Mouse (Mus musculus) liver, postnatal 0 days (tissue): ENCODE results near the gene Olfr1370. TPM values are rescaled to one million over a fixed set of nuclear protein-coding genes. Genes with fewer than 3 reads are reported as not detected.
"Not testable (repeated sequence)": the region's sequence is repeated elsewhere in the genome, so short reads cannot be mapped to it uniquely, and the experiment has no call there.

Experiments
- ATAC-seq: fragments of 200-750 bp; cut with Nextera tagmentation; 2 replicates; pipeline ENCODE4 v1.8.0; 2017; ENCODE audit warnings: mild to moderate bottlenecking, moderate library complexity
- DNase-seq: peaks from one replicate; pipeline ENCODE4 v3.0.0-alpha.2; 2016
- H3K27ac ChIP-seq: fragments of 300-500 bp; sonication (generic); 2 replicates; pipeline ENCODE4 v1.5.1; 2014; ENCODE audit warnings: antibody characterized with exemption, moderate library complexity, mild to moderate bottlenecking, low read depth
- H3K27me3 ChIP-seq: fragments of 300-500 bp; sonication (generic); 2 replicates; pipeline ENCODE4 v1.6.1; 2014; ENCODE audit warnings: low read length, control low read depth, mixed read lengths; ENCODE audit not compliant: insufficient read depth
- H3K36me3 ChIP-seq: fragments of 300-500 bp; sonication (generic); replicated peaks from 2 replicates; pipeline ENCODE4 v1.6.1; 2014; ENCODE audit warnings: mild to moderate bottlenecking, control low read depth, low read length, moderate library complexity, mixed read lengths; ENCODE audit not compliant: insufficient read depth
- H3K4me1 ChIP-seq: fragments of 300-500 bp; sonication (generic); 2 replicates; pipeline ENCODE4 v1.6.1; 2014; ENCODE audit warnings: antibody characterized with exemption, mild to moderate bottlenecking, control low read depth; ENCODE audit not compliant: insufficient read depth
- H3K4me2 ChIP-seq: fragments of 300-500 bp; sonication (generic); 2 replicates; pipeline ENCODE4 v1.6.1; 2014; ENCODE audit warnings: low read depth, mild to moderate bottlenecking, low read length, moderate library complexity, mixed read lengths
- H3K4me3 ChIP-seq: fragments of 300-500 bp; sonication (generic); 2 replicates; pipeline ENCODE4 v1.5.1; 2014; ENCODE audit warnings: low read depth, low read length
- H3K9ac ChIP-seq: fragments of 300-500 bp; sonication (generic); replicated peaks from 2 replicates; pipeline ENCODE4 v1.6.1; 2014; ENCODE audit warnings: mild to moderate bottlenecking, moderate library complexity
- H3K9me3 ChIP-seq: fragments of 300-500 bp; sonication (generic); 2 replicates; pipeline ENCODE4 v1.6.1; 2016; ENCODE audit warnings: mild to moderate bottlenecking, control low read depth, low read length, mixed read lengths
- CTCF ChIP-seq: sonication (generic); IDR thresholded peaks from 2 replicates; pipeline ENCODE4 v1.5.1; 2016; ENCODE audit warnings: antibody characterized with exemption, low read depth
- EP300 ChIP-seq: IDR thresholded peaks from 2 replicates; pipeline ENCODE4 v1.6.1; 2016; ENCODE audit warnings: antibody characterized with exemption, low read depth, mild to moderate bottlenecking
- WGBS: fragments of 180-500 bp; shearing (Covaris S2); extraction: QIAGEN DNeasy Blood & Tissue Kit; methylation state at CpG from one replicate; pipeline ENCODE4 v1.1.7; 2014; ENCODE audit not compliant: insufficient replicate concordance; 5-methylcytosine and 5-hydroxymethylcytosine counted together
- polyA plus RNA-seq: library from polyadenylated mRNA; unstranded; fragments of >200 nt; fragmentation: Nextera tagmentation; extraction: Ambion mirVana; gene quantifications from 2 replicates; pipeline ENCODE4 v1.2.1, GENCODE M21; 2015

Olfr1370 gene
- not detected in 2 replicates for polyA plus RNA-seq

DNA sequence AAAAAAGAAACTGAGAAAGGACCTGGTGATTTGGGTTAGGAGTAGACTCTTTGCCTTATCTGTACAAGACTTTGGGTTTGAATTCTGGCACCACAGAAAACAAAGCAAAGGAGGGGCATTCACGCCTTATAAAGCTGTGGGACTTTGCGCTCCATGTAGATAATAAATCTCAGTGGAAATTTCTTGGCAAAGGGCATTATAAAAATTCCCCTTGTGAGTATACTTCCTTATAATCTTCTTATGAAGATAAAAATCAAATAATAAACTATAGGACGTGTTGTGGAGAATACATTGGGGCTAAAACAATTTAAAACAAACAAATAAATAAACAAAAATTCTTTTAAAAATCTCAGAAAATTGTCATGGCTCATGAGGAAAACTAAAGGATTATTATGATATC, at the start of gene Olfr1370:
Gene Olfr1370 (minus strand): TSS at position 101 of the 400 bp plus-strand sequence.
- Histone ChIP-seq H3K4me2 (no peak within 1 kb of the TSS), H3K36me3 (no peaks in the 10 kb centered on the region), H3K27ac (no peak within 1 kb of the TSS), H3K27me3 (no peaks in the 10 kb centered on the region), H3K9ac (no peak within 1 kb of the TSS), H3K4me1 (no peaks in the 10 kb centered on the region), H3K9me3 (no peaks in the 10 kb centered on the region), H3K4me3 (no peak within 1 kb of the TSS)
- no peak for TF ChIP-seq CTCF
- no peak for TF ChIP-seq EP300
- WGBS, result 60% methylated on average over 3 of the region's 3 CpGs
- ATAC-seq (no peak), DNase-seq (no peak)

DNA sequence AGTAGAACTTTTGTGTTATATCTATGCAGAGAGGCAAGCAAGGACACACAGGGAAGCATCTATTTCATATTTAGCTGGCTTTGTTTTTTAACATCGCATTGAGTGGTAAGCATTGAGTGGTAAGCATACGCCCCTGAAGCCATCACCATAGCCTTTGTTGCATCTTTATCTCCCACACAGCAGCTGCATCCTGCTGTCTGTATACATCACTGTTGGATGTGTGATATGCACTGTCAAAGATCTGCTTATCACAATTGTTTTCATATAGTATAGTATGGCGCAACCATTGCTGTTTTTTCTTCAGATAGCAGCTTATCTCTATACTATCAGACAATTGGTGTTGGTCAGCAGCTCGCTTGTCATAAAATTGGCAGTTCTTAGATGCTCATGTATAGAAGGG, 39.4 kb upstream of the Olfr1370 start:
- TF ChIP-seq EP300, result peak; percentile 37; the same call in 1 of the 2 replicates
- TF ChIP-seq CTCF, result no peak
- Histone ChIP-seq H3K9me3 (no peaks in the 10 kb centered on the region), H3K9ac (no peak overlapping the region), H3K4me3 (no peak overlapping the region), H3K27ac (no peak overlapping the region), H3K36me3 (no peaks in the 10 kb centered on the region), H3K4me2 (no peak overlapping the region), H3K4me1 (no peaks in the 10 kb centered on the region), H3K27me3 (no peaks in the 10 kb centered on the region)
- DNase-seq (no peak), ATAC-seq (0 out of 2 replicates have a peak, but pooled peaks have one; percentile 23)
- WGBS, result 40% methylated on average over 4 of the region's 4 CpGs

DNA sequence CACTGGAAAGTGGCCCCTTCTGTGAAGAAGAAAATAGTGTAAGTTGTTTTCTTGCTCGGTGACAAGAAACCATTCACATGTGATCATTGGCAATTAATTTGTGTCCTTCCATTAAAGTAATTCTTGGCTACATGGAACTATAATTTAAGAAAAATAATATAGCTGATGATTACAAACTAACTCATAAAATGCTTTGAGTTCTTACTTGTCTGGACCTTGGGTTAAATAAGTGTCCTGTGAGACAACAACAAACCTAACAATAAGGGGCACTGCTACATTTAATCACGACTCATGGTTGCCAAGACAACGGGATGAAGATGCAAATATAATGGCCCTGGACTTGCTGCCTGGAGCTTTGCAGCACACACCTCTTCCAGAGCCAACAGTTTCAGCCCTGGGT, 36.4 kb upstream of the Olfr1370 start, which contains the start of gene Olfr1369-ps1:
Gene Olfr1369-ps1 (plus strand): TSS at position 301 of the 400 bp plus-strand sequence.
- H3K27ac ChIP-seq, H3K4me2 ChIP-seq, H3K36me3 ChIP-seq, H3K4me1 ChIP-seq, H3K9ac ChIP-seq, DNase-seq, H3K9me3 ChIP-seq, H3K4me3 ChIP-seq, ATAC-seq, H3K27me3 ChIP-seq: not testable (repeated sequence)
- WGBS, result 74% methylated on average over 3 of the region's 3 CpGs

DNA sequence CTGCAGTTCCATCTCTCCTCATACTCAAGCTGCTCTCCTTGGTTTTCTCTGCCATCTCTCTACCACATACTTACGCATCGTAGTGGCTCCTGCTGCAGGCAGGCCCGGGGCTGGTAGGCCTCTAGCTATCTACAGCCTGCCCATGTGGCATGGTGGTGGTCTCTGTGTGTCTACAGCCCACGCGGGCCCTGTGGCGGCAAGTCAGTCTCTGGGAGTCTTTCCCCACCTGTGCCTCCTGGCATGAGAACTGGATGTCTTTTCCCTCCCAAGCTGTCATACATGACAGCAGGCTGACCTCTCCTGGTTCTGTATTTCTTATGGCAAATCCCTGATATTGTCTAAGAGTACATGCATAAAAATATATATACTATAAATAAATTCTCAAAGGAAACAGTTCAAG, 35.7 kb upstream of the Olfr1370 start:
- H3K27me3 ChIP-seq, result no peaks in the 10 kb centered on the region
- DNase-seq (no peak), ATAC-seq (no peak)
- H3K9me3 ChIP-seq, result no peaks in the 10 kb centered on the region
- H3K4me3 ChIP-seq, result no peak overlapping the region
- H3K4me2 ChIP-seq, result no peak overlapping the region
- H3K9ac ChIP-seq, result no peak overlapping the region
- no peak for TF ChIP-seq EP300
- WGBS, result 87% methylated on average over 6 of the region's 6 CpGs
- H3K27ac ChIP-seq, result no peak overlapping the region
- H3K4me1 ChIP-seq, result no peaks in the 10 kb centered on the region
- H3K36me3 ChIP-seq, result no peaks in the 10 kb centered on the region

DNA sequence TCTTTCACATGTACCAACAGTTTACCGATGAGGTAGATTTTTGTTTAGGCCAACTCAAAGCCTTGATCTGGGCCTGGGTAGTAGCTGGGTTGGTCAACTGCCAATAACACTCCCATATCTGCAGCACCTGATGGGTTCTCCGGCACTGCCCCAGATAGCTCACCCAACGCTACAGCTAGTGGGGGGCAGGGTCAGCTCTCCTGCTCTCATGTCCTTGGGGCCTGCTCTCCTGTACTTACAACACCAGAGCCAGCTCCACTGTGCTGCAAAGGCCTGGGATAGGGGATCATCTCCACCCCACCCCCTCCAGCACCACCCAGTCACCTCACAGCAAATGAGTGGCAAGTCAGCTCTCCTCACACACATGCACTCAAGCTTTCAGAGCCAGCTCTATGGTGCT, 35.0 kb upstream of the Olfr1370 start:
- Histone ChIP-seq H3K9me3 (no peaks in the 10 kb centered on the region), H3K4me2 (no peak overlapping the region), H3K4me1 (no peaks in the 10 kb centered on the region), H3K36me3 (no peaks in the 10 kb centered on the region), H3K27ac (no peak overlapping the region), H3K9ac (no peak overlapping the region), H3K27me3 (no peaks in the 10 kb centered on the region), H3K4me3 (no peak overlapping the region)
- TF ChIP-seq EP300 (no peak), CTCF (no peak)
- DNase-seq (no peak), ATAC-seq (no peak)
- 76% methylated on average over 3 of the region's 3 CpGs for WGBS

DNA sequence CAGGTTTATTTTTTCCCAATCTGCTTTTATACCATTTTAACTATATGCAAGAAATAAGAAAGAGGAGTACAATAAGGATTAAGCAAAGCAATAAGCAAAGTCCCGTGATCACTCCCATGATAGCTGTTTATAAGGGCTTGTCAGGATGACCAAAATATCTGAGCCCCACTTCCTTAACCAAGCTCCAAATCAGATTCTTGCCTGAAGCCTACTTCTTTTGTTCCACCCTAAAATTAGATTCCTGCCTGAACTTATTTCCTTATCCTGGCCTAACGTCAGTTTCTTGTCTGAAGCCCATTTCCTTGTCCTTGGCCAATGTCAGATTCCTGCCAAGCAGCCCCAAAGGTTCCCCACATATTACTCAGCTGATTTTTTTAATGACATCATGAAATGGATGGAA, 7.9 kb upstream of the Olfr1370 start:
- no peak for TF ChIP-seq CTCF
- TF ChIP-seq EP300, result no peak
- 61% methylated on average over 2 of the region's 2 CpGs for WGBS
- no peak for ATAC-seq

DNA sequence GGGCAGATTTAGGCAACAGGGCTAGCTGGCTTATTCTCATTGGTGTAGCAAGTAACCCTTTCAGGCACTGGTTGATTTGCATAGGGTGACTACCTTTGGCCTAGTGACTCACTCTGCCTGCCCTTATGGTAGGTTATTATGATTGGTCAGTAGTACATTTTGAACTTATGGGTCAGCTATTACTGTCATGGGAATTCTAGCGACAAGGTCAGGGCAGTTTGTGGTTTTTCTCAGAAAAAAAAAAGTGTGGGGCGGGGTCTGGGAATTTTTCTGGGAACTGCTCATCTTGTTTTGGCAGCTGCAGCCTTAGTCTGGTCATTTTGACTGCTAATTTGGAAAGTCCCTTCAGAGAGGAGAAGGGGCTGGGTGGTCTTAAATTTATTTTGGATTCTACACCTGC, 8.7 kb downstream of the Olfr1370 start:
- Histone ChIP-seq H3K4me1 (no peaks in the 10 kb centered on the region), H3K27me3 (no peaks in the 10 kb centered on the region), H3K9ac (no peak overlapping the region), H3K4me3 (no peak overlapping the region), H3K4me2 (no peak overlapping the region), H3K27ac (no peak overlapping the region), H3K9me3 (no peaks in the 10 kb centered on the region), H3K36me3 (no peaks in the 10 kb centered on the region)
- 72% methylated on average over 2 of the region's 2 CpGs for WGBS
- no peak for ATAC-seq
- no peak for DNase-seq
- TF ChIP-seq CTCF, result no peak
- no peak for TF ChIP-seq EP300

More for the DNA sequence above, 7.9 kb upstream of the Olfr1370 start:
- H3K4me1 ChIP-seq, result no peaks in the 10 kb centered on the region
- H3K9me3 ChIP-seq, result no peaks in the 10 kb centered on the region
- no peaks in the 10 kb centered on the region for H3K27me3 ChIP-seq
- H3K36me3 ChIP-seq, result no peaks in the 10 kb centered on the region
- no peak overlapping the region for H3K4me2 ChIP-seq
- H3K4me3 ChIP-seq, result no peak overlapping the region
- no peak overlapping the region for H3K9ac ChIP-seq
- H3K27ac ChIP-seq, result no peak overlapping the region
- DNase-seq, result no peak
